Mouse (Mus musculus) kidney, adult 8-10 months (tissue): Measurements from ENCODE around the gene Spryd3.

Experiments
- DNase-seq, 2 experiments: peaks; one replicate each; pipeline ENCODE4 v3.0.0; 2022

Gene Spryd3

GRCm38 (mm10) chr15:102111495-102111829, 24.6 kb downstream of the Spryd3 start:
- DNase-seq = no peak

GRCm38 (mm10) chr15:102110701-102111494, 25.1 kb downstream of the Spryd3 start:
- DNase-seq = no peak

- DNase-seq = no peak
Measured at GRCm38 (mm10) chr15:102110271-102110670, 25.8 kb downstream of the Spryd3 start.

DNA sequence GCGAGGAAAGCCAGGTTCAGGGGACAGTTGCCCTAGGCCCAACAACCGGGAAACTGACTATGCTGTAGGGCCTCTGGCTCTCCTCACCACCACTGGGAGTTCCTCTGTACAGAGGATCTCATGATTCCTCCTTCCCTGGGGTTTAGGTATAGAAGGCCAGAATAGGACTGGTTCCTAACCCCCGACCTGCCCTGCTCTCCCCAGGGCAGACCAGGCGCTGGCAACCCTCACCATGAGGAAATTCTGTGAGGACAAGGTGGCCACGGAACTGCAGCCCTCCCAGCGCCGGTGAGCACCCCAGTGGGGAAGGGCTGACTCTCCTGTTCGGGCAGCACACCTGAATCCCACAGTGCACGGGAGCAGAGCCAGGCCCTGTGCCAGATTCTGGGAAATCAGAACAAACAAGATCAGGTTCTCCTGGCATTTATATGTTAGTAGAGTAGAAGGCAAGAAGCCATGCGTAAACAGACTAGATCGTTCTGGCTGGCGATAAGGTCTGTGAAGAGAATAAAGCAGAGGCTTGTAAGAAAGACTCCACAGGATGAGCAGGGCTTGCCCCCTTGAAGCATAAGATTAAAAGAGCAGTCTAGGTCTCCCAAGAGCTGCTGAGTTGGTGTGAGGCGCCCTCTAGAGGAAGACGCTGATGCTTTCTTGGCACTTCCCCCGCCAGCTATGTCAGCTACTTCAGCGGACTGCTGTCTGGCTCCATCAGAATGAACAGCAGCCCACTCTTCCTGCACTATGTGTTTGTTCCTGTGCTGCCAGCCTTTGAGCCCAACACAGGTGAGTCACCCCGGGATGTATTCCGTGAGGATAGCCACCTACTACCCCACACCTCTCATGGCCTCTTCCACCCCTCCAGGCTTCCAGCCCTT, 27.1 kb downstream of the Spryd3 start:
- DNase-seq = peak; percentile 74 to 83

DNA sequence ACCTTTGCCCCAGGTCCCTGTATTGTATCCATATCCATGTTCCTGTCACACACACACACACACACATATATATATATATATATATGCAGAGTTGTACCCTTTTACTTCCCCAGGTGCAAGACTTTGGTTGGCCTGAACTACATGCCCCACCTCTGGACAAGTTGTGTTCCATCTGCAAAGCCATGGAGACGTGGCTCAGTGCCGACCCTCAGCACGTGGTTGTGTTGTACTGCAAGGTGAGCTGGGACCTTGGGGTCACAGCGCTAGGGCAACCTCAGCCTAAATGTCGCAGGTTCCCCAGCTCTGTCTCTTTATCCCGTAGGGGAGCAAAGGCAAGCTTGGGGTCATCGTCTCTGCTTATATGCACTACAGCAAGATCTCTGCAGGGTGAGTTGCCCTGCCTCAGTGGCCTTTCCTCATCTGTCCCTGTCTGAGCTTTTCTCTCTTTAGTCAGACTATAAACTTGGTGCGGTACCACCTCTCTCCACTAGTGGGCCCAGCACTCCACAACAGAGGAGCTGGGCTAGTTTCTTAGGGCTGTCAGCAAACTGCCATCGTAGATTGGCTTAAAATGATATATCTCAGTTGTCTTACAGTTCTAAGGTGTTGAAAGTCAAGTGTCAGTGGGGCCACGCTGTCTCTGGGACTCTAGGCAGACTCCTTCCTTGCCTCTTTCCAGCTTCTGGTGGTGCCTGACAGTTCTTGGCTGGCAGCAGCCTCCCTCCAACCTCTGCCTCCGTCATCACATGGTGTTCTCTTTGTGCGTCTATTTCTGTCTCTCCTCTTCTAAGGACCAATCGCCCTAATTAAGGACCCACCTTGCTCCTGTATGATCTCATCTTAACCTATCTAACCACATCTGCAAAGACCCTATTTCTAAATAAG, 28.1 kb downstream of the Spryd3 start:
- peak in 1 of 2 experiments; percentile 77 for DNase-seq

- DNase-seq = no peak
Measured at GRCm38 (mm10) chr15:102106754-102107456, 29.1 kb downstream of the Spryd3 start.

DNA sequence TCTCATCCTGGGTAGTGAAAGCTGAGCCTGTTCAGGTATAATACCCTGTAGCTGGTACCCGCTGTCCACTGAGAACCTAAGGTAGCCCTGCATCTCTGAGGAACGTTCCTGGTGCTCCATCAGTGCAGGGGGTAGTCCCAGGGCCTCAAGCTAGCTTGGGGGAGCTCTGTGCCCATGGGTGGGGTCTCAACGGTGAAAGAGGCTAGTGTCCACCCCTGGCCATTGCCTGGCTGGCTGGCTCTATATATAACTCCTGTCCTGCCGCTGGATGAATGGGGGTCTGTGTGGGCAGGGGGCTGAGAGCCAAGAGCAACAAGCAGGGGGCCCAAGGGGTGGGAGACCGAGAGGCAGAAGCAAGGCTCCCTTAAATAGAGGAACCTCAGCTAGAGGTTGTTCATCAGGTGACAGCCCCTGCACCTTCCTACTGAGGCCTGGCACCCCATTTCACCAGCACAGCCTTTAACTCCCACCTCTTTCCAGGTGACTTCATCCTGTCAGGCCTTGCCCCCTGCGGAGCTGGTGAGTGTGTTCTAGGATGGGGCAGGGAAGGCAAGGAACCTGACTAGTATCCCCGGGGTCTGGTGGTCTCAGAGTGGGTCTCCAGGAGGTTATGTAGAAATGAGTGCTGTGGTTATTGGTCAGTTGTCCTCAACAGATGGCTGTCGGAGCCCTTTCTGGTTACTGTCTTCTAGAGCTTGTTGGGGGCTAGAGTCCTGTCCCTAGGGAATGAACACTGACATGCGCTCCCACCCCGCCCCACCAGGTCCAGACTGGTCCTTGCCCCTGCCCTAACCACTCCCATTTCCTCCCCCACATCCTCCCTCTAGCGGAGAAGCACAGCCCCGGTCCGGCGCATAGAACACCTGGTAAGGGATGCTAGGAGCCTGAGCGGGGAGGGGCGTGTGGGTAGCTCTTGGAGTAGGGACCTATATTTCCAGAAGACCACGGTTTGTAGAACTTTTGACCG, 30.0 kb downstream of the Spryd3 start:
- no peak for DNase-seq

DNA sequence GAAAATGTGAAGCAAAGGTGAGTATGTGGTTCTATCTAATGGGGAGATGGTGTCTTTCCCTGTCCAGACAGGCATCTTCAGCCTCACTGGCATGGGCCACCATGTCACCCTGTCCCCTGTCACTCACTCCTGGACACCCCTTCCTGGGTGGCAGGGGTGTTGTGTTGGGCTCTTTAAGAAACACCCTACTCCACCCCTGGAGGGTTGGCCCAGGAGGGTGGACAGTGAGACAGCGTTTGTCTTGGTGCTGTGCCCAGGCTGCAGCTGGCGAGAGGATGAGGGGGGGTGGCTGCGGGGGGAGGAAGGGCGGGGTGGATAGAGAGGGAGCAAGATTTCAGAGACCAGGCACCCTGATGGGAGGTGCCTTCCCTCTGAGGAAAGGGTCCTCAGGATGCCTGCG, 30.7 kb downstream of the Spryd3 start:
- DNase-seq = peak; percentile 76 to 82

DNA sequence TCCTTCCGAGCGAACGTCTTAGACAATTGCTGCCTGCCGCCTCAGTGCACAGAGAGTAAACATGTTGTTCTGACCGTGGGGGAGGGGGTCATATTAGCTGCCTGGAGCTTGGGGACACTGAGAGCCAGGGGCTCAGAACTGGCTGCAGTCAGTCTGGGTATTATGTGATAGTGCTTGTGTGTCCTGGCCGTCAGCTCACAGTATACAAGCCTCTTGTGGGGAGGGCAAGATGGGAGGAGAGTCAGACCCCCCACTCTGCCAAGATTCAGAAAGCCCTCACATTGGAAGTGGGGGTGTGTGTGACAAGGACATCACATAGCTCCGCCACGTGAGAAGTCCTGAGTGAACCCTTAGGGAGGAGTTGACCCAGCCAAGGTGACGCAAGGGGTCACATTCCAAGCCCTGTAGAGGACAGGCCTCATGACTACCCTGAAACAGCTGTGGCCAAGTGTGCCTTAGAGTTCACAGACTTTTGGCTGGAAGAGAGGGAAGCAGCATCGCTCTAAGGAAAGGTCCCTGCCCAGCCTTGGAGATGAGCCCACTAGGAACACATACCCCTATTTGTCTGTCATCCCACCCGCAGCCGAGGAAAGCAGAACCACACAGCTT, 32.0 kb downstream of the Spryd3 start:
- DNase-seq = peak; percentile 95 to 97

- DNase-seq = peak in 1 of 2 experiments; percentile 56
Measured at GRCm38 (mm10) chr15:102103371-102103946, 32.6 kb downstream of the Spryd3 start.

DNA sequence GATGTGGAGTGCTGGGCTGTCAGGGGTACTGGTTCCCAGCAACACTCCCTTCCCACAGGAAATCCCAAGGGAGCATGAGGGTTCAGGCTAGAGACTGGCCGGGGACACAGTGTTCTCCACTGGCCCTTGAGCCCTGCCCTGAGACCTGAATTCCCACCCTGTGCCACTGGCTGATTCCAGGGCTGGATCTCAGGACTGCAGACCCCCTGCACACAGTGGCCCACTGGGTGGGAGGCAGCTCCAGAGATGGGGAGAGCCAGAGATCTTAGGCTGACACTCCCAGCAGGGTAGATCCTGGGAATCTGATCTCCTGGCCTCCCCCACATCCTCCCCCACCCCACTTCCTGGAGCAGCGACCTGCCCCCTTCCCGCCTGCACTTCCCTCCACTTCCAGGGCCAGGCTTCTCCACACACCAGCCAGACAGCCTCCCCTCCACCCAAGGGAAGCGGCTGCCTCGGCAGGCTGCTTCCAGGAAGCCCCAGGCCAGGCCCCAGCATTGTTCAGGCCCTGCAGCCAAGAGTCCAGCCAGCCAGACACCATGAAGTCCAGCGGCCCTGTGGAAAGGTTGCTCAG, 33.4 kb downstream of the Spryd3 start:
- peak; percentile 71 to 80 for DNase-seq

- DNase-seq = peak; percentile 79 to 88
Measured at GRCm38 (mm10) chr15:102101672-102102541, 34.1 kb downstream of the Spryd3 start.

DNA sequence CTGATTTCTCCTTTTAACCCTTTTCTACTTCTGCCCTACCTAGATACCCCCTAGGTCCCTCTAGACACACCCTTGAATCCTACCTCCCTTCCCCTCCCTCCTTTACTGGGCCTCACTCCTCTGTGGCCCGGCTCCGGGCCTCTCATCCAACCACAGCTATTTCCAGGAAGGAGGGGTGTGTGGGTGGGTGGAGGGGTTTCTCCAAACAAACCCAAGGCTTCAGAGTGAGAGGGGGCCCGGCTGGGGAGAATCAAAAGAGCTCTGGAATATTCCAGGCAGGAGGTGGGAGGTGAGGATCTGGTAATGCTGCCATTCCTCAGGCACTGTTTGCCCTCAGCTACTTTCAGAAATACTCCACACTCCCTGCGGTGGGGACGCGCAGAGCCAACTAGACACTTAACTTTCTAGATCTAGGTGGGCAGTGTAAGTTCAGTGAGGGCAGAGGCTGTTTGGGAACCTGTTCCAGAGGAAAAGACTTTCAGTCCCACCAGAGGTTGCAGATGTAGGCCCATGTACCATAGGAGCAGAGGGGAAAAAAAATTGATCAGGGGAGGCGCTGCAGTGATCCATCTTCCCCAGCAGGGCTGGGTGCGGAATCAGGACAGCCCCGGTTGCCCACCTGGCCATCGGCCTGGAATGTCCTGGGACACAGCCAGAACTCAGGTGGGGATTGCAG, 34.9 kb downstream of the Spryd3 start:
- DNase-seq = peak in 1 of 2 experiments; percentile 66

DNA sequence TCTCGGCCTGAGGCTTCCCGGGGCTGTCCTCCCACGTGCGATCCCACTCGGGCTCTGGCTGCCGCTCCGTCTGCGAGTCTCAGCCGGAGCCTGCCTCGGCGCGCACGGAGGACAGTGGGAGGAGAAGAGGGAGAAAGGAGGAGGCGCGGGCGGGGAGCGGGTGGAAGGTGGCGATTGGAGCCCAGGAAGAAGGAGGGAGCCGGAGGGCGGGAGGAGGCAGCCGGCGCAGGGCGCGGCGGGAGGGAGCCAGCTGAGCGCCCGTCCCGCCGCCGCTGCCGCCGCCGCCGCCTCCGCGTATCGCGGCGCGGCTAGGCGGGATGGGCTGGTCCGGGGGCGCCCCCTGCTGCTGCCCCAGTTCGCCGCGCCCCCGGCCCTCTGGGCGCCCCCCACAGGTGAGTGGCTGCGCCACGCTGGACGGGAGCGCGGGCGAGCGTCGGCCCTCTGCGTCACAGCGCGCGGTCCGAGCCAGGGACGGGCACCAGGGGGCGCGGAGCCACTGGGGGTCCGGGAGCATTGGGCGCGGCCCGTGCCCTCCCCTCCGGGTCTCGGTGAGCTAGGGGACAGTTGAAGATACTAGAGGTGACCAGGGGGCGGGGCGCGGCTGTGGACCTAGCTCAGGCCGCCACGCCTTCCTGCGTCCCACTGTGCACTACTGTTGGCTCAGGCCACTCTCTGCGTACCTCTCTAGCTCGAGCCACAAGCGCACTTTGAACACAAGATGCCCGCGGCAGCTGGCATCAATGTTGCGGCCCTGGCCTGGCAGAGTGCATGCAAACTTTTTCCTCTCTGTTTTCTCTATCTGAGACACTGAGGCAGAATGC, 35.7 kb downstream of the Spryd3 start, which contains the start of gene Tns2:
Gene Tns2 (plus strand): TSS at position 253 of the 821 bp plus-strand sequence.
- DNase-seq = peak; percentile 91 to 92

- DNase-seq = no peak
Measured at GRCm38 (mm10) chr15:102099771-102100160, 36.3 kb downstream of the Spryd3 start.

GRCm38 (mm10) chr15:102099260-102099659, 36.8 kb downstream of the Spryd3 start:
- DNase-seq = no peak

GRCm38 (mm10) chr15:102097991-102098555, 38.0 kb downstream of the Spryd3 start:
- DNase-seq = no peak
